Mouse (Mus musculus) kidney, adult 9 months (tissue): Measurements from ENCODE around the gene Ddc.
A peak's percentile ranks its signal among the peaks of the same experiment; 100 is the strongest.

ENCODE experiments used
- DNase-seq: peaks from one replicate; pipeline ENCODE4 v3.0.0; 2022

The Ddc gene

DNA sequence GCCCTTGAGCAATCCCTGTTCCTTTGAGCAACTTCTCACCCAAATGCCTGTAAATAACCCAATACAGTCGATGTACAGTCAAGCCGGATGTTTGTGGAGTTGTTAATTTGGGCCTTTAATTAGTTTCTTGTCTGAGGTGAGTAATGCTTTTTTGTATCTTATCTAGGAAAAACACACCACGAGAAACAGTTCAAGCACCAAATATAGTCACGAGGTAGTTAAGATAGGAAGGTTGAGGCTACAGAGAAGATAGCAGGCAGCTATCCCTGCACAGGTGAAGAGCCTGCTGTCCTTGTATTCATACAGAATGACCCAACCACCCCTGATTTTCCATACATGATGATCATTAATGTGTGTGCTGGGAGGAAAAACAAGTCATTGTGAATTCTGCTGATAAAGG lies 56.4 kb downstream of the Ddc start:
- DNase-seq, result no peak

DNA sequence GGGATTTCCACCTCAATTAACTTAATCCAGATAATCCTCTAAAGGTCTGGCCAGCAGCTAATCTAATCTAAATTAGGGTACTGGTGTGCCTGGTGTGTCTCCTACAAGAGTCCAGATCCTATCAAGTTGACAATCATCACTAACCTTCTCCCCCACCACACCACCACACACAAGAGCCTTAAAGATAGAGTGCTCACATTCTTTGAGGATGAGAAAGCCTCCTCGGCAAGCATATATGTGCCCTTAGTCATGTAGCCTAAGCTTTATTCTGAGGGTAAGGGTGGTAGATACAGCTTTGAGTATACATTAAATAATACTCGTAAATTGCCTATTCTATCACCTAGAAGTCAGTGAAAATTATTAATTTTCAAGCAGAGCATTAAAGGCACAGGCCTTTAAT lies 57.2 kb downstream of the Ddc start:
- no peak for DNase-seq

DNA sequence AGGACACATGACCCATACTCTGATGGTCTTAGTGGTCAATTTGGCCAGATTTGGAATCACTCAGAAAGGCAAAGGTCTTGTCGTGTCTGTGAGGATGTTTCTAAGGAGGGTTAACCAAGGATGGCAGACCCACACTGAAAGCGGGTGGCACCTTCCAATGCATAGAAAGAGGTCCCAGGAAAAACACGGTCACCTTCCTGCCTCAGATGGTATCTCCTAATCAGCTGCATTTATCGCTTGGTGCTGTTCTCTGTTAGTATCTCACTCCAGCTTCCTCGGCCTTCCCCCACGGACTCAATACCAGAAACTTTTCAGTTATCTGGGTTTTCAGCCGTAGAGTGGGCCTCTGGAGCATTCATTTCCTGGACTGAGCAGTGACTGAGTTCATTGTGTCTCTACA lies 58.1 kb downstream of the Ddc start:
- no peak for DNase-seq

DNA sequence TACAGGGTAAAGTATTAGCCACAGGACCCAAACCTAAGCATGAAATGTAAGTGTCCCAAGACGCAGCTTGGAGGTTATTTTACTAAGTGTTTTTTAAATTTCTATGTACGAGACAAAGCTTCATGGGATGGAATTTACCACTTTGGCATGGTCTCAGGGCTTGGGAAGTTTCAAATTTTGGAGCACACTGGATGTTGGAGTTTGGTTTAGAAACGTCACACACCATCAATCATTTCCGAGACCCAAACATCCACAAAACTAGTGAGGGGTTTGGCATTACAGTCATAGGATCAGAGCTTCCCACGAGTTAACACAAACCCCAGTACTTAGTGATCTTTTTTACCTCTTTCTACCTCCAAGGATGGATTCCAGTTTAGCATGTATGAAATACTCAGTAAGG lies 60.6 kb downstream of the Ddc start:
- no peak for DNase-seq

DNA sequence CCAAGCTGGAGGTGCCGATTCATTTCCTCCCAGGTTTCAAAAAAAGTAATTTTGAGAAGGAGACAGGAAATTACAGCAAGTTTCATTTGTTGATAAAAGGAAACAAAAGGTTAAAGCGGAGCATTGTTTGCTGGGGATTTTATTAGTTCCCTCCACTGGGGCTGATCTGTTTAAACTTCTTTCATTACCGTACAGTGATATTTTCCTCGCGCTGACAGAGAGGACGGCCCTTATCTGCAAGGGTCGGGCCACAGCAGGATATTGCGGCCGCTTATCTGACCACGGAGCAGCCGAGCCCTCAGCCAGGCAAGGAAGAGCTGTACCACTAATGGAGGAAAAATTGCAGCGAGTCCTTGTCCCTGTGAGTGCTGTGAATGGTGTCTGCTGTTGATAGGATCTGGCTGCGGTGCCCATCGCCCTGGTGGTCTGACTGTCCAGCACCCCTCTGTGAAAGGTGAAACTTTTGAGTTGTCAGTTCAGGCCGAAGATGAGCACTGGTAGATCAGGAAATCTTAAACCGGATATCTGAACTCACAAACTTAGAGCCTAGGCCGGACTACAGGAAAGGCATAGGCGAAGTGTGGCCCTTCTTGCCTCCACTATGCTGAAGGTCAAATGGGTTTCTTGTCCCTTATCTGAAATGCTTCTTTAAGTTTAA lies 61.1 kb downstream of the Ddc start:
- DNase-seq, result no peak

DNA sequence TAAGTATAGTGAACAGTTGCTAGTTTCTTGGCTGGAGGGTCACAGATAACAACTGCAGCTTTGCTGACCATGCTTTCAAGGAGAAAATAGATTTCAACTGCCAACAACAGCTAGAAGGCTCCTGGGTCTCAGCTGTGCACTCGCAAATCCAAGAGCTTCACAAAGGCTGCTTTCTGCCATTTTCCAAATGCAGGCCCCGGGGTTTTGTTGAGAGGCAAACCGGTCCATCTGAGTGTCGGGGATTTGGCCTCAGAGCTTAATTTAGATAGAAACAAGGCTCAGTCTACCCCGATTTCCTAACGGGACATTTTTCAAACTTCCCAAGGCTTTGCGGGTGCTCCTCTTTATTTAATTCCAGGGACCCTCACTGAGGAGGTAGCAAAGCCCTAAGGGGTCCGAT lies 61.7 kb downstream of the Ddc start:
- no peak for DNase-seq

DNA sequence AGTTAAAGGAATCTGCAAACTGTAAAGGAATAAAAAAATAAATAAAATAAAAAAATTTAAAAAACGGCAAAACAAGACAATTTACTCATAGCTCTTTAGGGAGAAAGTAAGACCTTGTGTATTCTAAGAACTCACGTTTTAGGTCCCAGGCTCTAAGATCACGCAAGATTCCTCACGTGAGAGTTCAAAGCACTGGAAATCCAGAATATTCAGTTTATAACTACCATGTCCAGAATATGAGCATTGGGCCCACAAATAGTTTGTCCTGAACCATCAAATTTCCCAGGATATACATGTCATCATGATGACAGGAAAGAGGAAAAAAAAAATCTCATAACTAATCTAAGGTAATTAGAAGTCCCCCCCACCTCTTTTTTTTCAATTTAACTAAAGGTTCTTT lies 62.2 kb downstream of the Ddc start:
- no peak for DNase-seq

DNA sequence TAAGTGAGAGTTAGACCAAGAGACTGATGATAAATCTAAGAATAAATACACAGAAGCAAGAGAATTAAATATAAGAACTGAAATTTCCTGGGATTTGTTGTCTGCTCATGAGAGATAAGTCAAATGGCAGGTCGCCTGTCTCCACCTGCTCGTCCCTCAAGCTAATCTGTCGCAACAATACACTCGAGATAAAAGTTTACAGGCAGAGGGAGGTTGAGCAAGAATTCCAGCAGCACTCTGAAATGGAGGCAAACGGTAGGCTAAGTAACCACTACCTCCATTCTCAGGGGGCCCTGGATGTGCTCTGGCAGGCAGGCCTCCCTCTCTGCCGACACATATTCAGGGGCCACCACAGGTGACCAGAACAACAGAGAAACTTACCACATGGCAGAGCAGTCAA lies 62.6 kb downstream of the Ddc start:
- no peak for DNase-seq

DNA sequence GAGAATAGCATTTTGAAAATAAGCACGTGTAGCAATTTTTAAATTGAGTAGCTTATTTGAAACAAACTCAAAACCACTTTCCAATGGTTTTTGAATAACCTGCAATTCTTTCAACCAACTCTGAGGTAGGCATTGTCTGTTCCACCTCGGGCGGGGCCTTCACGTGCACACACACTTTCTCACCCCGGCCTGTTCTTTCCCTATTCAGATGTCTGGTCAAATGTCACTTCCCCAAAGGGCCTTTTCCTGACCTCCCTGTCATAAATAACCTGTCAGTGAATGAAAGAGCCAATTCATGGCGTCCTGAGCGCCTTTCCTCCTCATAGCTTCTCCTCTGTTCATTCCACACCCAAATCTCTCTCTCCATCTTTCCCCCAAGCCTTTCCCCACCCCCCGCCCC lies 64.8 kb downstream of the Ddc start:
- no peak for DNase-seq

DNA sequence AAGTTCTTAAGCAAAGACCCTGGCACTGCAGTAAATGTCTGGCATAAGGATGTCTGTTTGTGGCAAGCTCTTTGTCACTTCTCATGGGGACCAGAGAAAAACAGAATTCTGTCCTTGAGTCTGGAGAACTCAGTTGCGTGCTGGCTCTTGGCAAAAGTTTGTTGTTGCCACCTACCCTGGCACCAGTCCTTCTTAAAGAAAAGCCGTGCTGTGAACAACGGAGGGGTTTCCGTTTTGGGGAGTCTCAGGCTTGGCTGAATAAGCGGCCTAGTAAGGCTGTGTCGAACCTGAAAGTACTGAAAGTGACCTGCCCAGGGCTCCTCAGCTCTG lies 65.2 kb downstream of the Ddc start:
- DNase-seq, result no peak

DNA sequence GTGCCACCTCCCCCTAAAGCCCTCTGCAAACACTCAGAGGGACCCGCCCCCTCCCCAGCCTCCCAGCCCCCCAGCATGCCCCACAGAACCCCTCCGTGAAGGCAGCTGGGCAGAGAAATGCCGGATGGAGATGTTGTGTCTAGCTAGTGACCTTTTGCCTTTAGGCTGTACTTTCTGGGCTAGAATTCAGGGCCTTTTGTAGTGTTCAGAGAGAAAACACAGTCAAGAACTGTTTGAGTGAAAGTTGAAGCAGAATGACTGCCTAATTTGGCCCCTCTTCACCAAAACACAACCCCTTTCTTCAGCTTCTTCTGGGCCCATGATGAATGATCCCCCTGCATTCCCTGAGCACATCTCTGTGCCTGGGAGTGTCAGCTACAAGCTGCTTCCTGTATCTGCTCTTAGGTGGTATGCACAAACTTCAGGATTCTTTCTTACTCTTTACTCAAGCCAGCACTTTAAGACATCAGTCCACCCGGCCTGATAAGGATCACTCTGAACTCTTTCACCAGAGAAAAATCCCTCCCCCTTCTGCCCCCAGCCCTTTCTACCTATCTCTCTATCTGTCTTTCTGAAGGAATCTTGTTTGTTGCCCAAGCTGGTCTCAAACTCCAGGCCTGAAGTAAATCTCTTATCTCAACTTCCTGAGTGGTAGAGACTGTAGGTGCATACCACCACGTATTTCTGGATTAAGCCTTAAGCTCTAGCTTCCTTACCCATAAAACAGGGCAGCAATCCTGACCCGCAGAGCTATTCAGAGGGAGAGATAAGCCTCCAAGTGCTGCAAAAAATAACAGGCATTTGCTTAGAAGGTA lies 65.8 kb downstream of the Ddc start:
- DNase-seq, result no peak

DNA sequence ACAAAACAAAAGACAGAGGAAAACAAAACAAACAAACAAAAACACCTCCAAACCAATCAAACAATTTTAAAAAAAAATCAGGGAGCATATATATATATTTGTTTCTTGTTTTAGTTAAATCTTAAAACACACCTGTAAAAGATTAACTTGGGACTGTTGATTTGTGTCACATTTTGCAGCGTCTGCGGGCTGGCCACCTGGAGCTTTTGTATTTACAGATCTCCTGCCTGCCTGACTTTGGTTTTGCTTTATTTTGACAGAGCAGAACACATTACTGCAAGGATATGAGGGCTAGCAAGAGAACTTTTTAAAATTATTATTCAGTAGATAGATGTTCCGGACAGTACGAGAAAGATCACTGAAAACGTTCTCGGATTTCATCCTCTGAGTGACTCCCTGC lies 66.4 kb downstream of the Ddc start:
- peak; percentile 52 for DNase-seq

DNA sequence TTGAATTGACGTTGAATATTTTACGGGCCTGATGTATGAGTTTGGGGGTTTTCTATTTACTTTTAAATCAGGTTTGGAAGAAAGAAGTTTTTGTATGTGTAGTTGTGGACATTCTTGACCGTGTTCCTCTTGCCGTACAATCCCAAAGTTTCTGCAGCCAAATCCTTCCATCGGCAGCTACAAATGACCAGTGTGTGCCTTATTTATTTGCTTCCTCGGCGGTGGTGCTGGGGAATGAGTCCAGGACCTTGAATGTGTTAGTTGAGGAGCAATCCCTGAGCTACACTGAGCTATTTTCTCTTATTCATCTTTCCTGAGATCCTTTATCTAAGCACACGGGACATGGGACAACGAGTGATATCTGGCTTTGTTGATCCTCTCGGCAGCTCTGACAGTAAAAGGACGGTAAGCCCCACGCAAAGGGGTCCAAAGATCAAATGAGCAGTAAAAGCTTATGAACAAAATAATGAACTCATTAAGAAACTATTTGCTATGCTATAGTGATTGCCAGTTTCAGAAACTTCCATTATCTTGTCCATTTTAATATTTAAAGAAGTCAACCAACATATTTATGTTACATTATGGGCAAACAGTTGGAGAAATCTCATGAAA lies 67.0 kb downstream of the Ddc start:
- peak; percentile 36 for DNase-seq

DNA sequence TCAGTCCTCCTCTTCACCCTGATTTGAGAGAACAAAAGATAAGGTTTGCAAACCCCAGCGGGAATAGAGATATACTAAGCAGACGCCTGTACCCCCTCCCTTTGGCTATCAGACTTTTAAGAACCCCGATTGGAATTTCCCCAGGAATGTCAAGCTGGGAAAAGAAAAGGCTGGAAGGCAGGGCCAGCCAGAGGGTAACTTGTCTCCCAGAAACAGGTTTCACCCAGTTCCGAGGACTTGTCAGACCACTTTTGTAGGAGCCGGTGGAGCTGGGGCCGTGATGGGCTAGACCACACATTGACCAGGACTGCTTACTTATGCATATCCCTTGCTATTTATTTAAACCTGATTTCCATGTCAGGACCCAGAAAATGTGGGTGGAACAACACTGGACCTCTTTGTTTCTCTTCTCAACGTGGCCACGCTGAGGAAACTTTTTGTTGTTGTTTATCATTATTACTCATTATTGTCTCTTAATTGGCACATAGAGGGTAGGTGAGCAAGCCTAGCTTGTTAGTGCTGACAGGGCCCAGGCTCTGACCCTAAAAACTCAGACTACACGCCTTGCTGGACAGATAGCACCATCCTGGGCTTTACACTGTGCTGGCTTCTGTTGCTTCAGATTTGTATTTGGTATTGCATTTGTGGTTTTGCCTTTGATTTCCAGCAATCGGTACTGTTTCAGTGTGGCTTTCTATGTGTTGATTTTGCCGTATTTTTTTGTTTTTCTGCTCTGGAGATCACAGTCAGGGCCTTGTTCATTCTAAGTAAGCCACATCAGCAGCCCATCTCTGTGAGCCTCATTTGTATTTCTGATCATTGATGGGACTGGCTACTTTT lies 68.6 kb downstream of the Ddc start:
- no peak for DNase-seq

DNA sequence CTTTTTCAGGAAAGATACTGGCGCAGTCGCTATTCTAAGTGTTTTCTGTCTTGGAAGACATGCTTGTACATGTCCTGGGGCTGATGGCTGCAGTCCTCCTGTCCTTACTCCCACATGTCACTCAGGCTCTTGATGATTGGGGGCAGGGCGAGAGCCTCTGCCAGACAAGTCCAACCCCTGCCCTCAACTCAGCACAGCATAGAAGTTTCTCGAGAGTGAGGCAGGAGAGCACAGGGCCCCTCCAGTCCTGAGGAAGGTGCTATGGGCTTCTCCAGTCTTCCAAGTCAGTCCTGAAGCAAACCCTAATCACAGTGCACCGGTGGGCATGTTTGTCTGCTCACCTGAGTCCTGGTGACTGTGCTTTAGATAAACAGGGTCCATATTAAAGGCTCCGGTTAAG lies 69.2 kb downstream of the Ddc start:
- no peak for DNase-seq

DNA sequence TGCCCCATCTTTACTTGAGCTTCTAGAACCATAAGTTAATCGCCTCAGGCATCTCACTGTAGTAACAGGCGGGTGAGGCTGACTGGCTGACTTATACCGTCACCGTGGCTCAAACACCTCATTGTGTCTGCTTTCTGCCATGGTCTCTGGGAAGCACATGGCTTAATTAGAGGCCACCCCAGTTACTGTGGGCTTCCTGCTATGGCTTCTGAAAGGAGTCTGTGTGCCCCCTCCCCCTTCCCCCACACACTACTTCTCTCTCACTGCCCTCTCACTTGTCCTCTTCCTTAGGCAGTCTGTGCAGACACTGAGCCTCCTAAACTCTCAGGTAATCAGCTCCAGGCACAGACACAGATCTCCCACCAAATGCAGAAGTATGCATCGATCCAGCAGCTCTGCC lies 69.7 kb downstream of the Ddc start:
- DNase-seq, result no peak

DNA sequence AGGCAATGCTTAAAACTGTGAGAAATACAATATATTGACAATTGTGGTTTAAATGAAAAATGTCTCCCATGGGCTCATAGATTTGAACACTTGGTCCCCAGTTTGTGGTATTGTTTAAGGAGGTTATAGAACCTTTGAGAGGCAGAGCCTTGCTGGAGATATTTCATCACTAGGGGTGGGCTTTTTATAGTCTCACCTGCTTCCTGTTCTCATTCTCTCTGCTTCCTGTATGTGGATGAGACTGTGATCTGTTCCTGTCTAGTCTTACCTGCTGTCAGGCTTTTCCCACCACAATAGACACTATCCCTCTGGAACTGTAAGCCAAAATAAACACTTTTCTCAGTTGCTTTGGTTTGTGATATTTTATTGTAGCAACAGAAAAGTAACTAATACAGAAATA lies 71.5 kb downstream of the Ddc start:
- no peak for DNase-seq

DNA sequence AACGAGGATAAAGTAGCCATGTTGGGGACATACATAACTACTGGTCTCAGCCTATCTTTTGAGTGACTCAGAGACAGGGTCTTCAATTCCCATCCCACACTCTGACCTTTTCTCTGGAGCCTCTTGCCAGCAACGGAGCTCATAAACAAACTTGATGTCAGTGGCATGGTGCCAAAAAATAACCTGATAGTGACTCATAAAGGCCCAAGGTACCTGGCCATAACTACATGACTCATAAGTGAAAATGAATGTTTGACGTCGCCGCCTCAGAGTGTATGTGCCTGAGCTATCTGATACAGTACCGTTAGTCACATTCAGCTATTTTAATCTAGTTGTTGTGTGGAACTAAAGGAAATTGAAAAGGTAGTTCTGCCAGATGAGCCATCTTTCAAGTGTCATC lies 72.3 kb downstream of the Ddc start:
- DNase-seq, result no peak

DNA sequence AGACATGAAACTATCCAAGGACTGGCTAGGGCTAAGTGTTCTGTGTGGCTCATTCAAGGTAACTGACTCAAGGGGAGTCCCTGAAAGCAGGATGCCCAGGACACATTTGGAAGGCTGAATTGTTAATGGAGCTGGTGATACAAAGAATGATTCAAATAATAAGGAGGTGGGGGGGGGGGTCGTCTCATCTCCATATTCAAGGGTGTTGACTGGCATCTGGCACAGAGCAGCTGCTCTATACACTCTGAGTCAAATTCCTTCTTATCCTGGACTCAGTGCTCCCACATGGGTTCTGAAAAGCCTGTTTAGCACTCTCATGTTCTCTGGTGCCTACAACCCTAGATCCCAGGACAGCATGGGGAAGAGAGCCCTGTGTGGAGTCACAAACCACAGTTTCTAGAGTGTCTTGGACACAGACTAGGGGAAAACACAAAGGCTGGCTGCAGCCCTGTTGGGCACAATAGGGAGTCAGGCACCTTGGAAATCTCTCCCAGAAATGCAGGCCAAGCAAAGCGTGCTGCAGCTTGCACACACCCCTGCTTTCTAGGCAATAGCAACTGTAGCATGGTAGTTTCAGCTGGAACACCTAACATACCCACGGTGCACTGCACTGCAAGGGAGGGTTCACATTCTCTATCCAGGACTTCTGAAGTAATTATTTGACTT lies 72.8 kb downstream of the Ddc start:
- no peak for DNase-seq

DNA sequence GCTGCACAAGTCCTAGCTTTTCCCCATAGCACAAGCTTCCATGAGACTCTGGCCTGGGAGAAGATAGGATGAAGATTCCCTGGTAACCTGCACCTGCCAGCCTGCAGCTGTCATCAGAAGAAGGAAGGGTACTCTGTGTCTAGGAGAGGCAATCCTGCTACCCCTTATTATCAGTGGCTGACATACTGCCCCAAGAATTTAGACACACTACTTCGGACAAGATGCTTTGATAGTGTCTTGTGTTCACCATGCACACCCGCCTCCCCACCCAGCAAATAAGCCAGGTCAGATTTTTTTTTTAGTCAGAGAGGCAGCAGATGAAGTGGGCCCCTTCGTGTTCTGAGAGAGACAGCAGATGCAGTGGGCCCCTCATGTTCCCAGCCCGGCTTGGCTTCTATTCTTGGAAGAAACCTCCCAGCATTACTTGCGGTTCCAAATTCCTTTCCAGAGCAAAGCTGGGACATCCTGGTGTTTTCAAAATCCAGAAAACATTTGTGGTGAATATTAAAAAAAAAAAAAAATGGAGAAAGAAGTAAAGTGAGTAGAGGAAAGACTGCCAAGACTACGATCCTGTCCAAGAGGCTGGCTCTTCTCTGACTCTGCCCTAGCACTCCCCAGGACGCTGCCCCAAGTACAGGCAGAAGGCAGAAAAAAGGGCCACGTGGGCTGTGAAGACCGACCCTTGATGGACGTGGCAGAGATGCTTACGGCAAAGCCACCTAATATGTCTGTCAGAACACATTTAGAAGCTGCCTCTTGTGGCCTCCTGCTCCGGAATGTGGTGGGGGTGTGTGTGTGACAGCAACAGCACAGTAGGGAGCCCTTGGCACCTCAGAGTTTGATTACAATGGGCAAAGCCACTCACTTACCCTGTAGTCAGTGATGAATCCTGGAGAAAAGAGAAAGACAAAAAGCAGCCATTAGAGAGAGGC lies 73.7 kb downstream of the Ddc start:
- DNase-seq, result no peak

DNA sequence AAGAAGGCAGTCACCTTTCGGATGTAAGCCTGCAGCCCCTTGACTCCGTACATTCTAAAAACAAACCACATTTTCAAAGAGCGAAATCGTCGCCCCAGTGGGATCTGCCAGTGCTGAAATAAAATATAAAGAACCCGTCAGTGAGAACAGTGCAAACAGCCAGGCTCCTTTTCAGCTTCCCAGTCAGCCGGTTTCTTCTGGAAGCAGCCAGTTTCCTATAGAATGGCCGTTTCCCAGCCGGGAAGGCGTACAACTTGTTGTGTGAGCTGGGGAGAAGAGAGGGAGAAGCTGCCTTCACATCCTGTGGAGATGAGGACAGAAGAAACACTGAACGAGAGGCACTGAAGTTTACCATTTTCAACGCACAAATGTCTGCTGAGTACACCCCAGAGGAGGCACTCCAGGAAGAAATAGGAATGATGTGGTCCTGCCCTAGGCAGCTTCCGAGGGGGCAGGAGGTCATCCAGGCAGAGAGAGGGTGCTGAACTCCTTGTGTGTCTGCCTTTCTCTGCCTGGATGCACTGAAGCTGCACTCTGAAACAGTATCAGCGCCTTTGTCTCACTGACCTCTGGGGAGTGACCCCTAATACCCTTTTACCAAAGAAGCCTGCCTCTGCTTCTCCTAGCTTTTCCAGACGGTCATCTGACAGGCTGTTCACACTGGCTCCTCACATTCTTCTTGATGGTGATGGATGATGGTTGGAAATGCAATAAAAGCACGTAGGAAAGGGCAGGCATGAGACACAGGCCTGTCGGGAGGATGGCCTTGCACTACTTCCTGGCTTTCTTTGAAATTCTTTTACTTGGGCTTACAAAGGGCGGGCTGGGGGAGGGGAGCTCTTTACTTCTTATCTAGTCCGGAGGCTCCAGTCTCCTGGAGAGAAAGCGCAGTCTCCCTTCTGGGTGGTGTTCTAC lies 75.5 kb downstream of the Ddc start:
- no peak for DNase-seq
